Mouse (Mus musculus) intestine, embryonic 16.5 days (tissue): ENCODE measurements at regions not wholly inside any gene's neighbourhood (a gene's known extent, or its start where the extent isn't known, plus 50 kb on each side); places are given as distances from the start of the nearest gene placed in this dataset.

Experiments used
- ATAC-seq: fragments of 200-750 bp; cut with Nextera tagmentation; 2 replicates; pipeline ENCODE4 v1.8.0; 2017; ENCODE audit warnings: moderate TSS enrichment, moderate library complexity
- H3K27ac ChIP-seq: fragments of 300-500 bp; sonication (generic); 2 replicates; pipeline ENCODE4 v1.5.1; 2014; ENCODE audit warnings: mild to moderate bottlenecking, low read length
- H3K27me3 ChIP-seq: fragments of 300-500 bp; sonication (generic); replicated peaks from 2 replicates; pipeline ENCODE4 v1.6.1; 2014; ENCODE audit warnings: low read length, control low read depth, mixed read lengths; ENCODE audit not compliant: control insufficient read depth, insufficient read depth
- H3K36me3 ChIP-seq: fragments of 300-500 bp; sonication (generic); 2 replicates; pipeline ENCODE4 v1.6.1; 2014; ENCODE audit warnings: low read length, control low read depth; ENCODE audit not compliant: control insufficient read depth, insufficient read depth
- H3K4me1 ChIP-seq: fragments of 300-500 bp; sonication (generic); 2 replicates; pipeline ENCODE4 v1.6.1; 2014; ENCODE audit warnings: low read length, control low read depth, mixed read lengths; ENCODE audit not compliant: control insufficient read depth, insufficient read depth
- H3K4me2 ChIP-seq: fragments of 300-500 bp; sonication (generic); 2 replicates; pipeline ENCODE4 v1.6.1; 2014; ENCODE audit warnings: low read depth, low read length, control low read depth
- H3K4me3 ChIP-seq: fragments of 300-500 bp; sonication (generic); 2 replicates; pipeline ENCODE4 v1.5.1; 2014; ENCODE audit warnings: mild to moderate bottlenecking, low read length
- H3K9ac ChIP-seq: fragments of 300-500 bp; sonication (generic); 2 replicates; pipeline ENCODE4 v1.6.1; 2014; ENCODE audit warnings: low read depth, low read length
- H3K9me3 ChIP-seq: fragments of 300-500 bp; sonication (generic); 2 replicates; pipeline ENCODE4 v1.6.1; 2016; ENCODE audit warnings: low read length, control low read depth; ENCODE audit not compliant: control insufficient read depth
- WGBS: fragments of 180-500 bp; shearing (Covaris S2); extraction: QIAGEN DNeasy Blood & Tissue Kit; methylation state at CpG from one replicate; pipeline ENCODE4 v1.1.7; 2014; 5-methylcytosine and 5-hydroxymethylcytosine counted together

DNA sequence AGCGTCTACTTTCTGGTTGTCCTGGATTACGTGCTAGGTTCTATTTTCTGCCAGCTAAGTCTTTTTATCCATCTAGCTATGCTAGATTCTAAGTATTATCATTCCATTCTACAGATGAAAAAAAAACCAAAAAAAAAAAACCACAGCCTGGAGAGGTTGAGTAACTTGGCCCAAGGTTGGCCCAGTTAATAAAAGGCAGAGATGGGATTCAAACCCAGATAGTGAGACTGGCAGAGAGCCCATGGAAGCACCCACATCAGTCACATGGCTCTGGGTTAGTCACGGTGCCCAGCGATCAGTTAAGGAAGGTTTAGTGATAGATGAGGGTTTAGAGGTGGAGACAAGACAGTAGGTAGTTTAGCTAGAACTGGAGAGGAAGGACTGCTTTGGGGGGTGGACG is 1150.8 kb upstream of the A1bg start:
- Histone ChIP-seq H3K27me3 (no peaks in the 10 kb centered on the region), H3K4me3 (no peak overlapping the region), H3K4me1 (0 out of 2 replicates have a peak, but pooled peaks cover 2% of the 10 kb centered on the region), H3K9me3 (no peaks in the 10 kb centered on the region), H3K27ac (no peak overlapping the region), H3K36me3 (no peaks in the 10 kb centered on the region), H3K9ac (no peak overlapping the region), H3K4me2 (no peak overlapping the region)
- ATAC-seq, result no peak
- 94% methylated on average over 5 of the region's 5 CpGs for WGBS

DNA sequence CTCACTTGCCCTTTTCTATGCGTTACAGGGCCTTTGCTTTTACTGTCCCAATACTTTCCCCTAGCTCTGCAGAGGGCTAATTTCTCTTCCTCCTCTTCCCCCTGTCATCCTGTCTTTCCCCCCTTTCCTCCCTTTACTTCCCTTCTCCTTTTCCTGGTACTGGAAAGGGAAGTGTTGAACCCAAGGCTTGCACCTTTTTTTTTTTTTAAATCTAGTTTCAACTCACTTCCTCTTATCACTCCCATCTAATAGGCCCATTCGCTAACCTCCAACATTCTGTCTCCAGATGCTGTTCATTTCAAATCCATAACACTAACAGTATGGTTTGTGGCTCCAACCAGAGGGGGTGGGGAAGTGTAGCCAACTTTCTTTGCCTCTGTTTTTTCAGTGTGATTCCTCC is 1148.5 kb upstream of the A1bg start:
- ATAC-seq, result no peak
- Histone ChIP-seq H3K27ac (no peak overlapping the region), H3K36me3 (no peaks in the 10 kb centered on the region), H3K4me3 (no peak overlapping the region), H3K4me1 (0 out of 2 replicates have a peak, but pooled peaks cover 2% of the 10 kb centered on the region), H3K4me2 (no peak overlapping the region), H3K9me3 (no peaks in the 10 kb centered on the region), H3K27me3 (no peaks in the 10 kb centered on the region), H3K9ac (no peak overlapping the region)
- WGBS, result 79% methylated on average over 2 of the region's 2 CpGs

DNA sequence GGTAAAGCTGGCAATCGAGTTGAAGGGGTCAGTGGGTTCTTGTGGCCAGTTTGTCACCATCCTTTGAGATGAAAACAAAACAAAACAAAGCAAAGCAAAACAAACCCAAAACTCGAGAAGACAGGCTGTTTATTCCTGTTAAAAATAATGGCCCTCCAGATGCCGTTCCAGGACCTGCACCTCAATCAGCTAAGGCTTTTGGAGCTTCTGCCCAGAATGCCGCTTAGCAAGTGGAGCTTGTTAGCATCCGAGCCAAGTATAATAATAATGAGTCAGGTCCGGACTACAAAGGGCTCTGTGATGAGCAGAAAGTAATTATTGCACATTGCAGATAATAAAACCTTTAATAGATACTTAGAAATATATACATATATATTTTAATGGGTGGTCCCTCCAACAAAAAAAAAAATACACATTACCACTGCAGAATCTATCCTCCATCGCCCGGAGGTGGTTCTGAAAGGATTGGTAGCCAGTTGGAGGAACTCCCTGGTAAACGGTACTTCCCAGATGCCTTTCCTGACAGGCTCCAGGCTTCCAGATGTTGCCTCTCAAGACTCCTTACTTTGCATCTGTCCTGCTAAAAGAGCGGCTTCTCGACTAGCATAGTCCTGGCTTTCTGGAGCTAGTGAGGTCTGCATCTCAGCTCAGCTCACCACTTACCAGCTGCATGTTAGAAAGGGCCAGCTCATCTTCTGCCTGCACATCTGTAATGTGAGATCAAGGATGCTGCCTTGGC is 1145.8 kb upstream of the A1bg start:
- no peaks in the 10 kb centered on the region for H3K36me3 ChIP-seq
- H3K4me1 ChIP-seq, result no peaks in the 10 kb centered on the region
- no peaks in the 10 kb centered on the region for H3K27me3 ChIP-seq
- 48% methylated on average over 11 of the region's 11 CpGs for WGBS
- no peak for ATAC-seq
- H3K4me3 ChIP-seq, result no peak overlapping the region
- H3K27ac ChIP-seq, result no peak overlapping the region
- no peak overlapping the region for H3K9ac ChIP-seq
- H3K9me3 ChIP-seq, result no peaks in the 10 kb centered on the region
- no peak overlapping the region for H3K4me2 ChIP-seq

DNA sequence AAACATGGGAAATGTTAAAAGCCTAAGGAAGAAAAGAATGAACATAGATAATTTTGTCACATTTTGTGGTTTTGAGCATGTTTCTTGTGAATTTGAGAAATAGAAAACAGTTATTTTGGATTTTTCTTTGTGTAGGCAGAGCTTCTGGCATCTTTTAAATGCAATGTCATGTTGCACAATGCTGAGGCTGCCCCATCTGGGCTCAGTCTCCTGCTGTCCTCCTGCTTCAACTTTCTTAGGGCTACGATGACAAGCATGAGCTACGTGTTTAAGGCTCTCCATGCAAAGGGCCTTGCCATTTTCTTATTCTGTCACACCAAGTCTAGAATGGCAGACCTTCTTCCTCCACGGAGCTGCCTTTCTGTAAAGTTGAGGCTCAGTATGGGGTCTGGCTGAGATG is 1141.6 kb upstream of the A1bg start:
- no peak overlapping the region for H3K4me3 ChIP-seq
- peaks cover 9% of the 10 kb centered on the region; the same call in 1 of the 2 replicates for H3K4me1 ChIP-seq
- ATAC-seq, result no peak
- H3K36me3 ChIP-seq, result no peaks in the 10 kb centered on the region
- H3K27me3 ChIP-seq, result no peaks in the 10 kb centered on the region
- no peak overlapping the region for H3K9ac ChIP-seq
- H3K4me2 ChIP-seq, result no peak overlapping the region
- no peak overlapping the region for H3K27ac ChIP-seq
- no peaks in the 10 kb centered on the region for H3K9me3 ChIP-seq
- WGBS, result 90% methylated on average over 3 of the region's 3 CpGs

DNA sequence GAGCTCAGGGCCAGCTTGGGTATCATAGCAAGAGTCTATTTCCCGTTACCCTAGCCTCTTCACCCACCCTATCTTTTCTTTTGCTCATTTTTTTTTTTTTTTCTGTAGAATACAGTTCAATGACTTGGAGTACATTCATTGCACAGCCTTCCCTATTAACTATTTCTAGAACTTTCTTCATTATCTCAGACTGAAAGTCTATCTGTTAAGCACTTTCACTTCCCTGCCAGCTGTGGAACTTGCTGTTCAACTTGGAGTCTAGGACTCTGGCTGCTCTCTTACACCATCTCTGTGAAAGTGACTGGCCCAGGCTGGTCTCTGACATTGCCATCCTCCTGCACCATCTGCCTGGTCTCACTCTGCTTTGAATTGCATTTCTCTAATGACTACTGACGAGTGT is 1134.6 kb upstream of the A1bg start:
- H3K36me3 ChIP-seq, result no peaks in the 10 kb centered on the region
- no peaks in the 10 kb centered on the region for H3K27me3 ChIP-seq
- no peaks in the 10 kb centered on the region for H3K9me3 ChIP-seq
- H3K4me1 ChIP-seq, result peaks cover 23% of the 10 kb centered on the region
- ATAC-seq, result no peak
- no peak overlapping the region for H3K4me2 ChIP-seq
- no peak overlapping the region for H3K9ac ChIP-seq
- H3K4me3 ChIP-seq, result no peak overlapping the region
- 88% methylated on average over 2 of the region's 2 CpGs for WGBS
- H3K27ac ChIP-seq, result no peak overlapping the region

DNA sequence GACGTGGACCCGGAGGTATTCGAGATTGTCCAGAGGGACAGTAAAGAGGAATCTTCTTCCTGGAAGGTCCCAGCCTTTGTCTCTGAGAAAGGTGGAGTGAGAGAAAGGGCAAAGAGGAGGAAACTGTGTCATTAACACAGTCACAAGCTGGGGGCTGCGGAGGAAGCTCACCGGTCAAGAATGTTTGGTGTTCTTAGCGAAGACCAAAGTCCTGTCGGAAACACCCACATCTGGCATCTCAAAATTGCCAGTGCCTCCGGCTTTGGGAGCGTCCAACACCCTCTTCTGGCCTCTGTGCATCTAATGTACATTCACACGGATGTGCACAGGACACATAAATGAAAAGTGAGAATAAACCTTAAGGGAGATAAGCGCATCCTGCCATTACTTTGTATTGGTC is 1134.1 kb upstream of the A1bg start:
- no peak for ATAC-seq
- Histone ChIP-seq H3K36me3 (no peaks in the 10 kb centered on the region), H3K4me1 (peaks cover 23% of the 10 kb centered on the region), H3K27ac (no peak overlapping the region), H3K9ac (no peak overlapping the region), H3K27me3 (no peaks in the 10 kb centered on the region), H3K9me3 (no peaks in the 10 kb centered on the region), H3K4me2 (no peak overlapping the region), H3K4me3 (no peak overlapping the region)
- 89% methylated on average over 11 of the region's 11 CpGs for WGBS

DNA sequence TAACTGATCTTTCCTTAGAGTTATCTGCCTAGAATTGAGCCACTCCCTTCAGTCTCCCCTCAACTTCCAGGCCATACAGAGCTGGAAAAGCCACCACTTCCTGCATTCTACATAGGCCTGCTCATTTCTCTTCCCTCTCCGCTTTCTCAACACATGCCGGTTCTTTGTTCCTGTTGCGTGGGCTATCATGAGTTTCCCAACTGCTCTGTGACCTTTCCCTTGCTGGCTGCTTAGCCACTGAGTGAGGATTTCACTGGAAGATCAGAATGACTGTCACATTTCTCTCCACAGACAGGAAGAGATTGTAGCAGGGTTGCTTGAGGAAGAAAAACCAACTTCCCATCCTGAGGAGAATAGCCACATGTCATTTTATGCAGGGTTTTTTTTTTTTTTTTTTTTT is 1133.6 kb upstream of the A1bg start:
- no peaks in the 10 kb centered on the region for H3K27me3 ChIP-seq
- H3K4me3 ChIP-seq, result no peak overlapping the region
- no peak overlapping the region for H3K9ac ChIP-seq
- no peak for ATAC-seq
- 65% methylated on average over 3 of the region's 3 CpGs for WGBS
- no peak overlapping the region for H3K4me2 ChIP-seq
- H3K27ac ChIP-seq, result no peak overlapping the region
- no peaks in the 10 kb centered on the region for H3K9me3 ChIP-seq
- H3K36me3 ChIP-seq, result no peaks in the 10 kb centered on the region
- H3K4me1 ChIP-seq, result peaks cover 23% of the 10 kb centered on the region

DNA sequence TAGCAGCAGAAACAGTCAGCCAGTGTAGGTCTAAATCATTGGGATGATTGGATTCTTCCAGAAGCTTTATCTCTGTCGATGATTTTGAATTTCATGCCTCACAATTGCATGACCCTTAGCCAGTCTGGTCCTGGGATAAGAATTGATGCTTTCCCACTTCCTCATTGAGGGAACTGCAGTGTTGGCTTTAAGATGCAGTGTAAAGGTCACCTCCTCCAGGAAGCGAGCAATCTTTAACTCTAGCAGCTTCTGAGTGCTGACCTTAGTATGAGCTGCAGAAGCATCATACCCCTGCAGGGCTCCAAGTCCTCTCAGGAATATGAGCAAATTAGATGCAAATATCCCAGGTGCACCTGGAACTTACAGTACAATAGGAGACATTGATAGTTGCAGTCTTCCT is 1132.2 kb upstream of the A1bg start:
- ATAC-seq, result peak; percentile 27; the same call in 1 of the 2 replicates
- H3K27me3 ChIP-seq, result no peaks in the 10 kb centered on the region
- H3K36me3 ChIP-seq, result 0 out of 2 replicates have a peak, but pooled peaks cover 3% of the 10 kb centered on the region
- H3K27ac ChIP-seq, result no peak overlapping the region
- peaks cover 2% of the 10 kb centered on the region; the same call in 1 of the 2 replicates for H3K9me3 ChIP-seq
- 44% methylated on average over 2 of the region's 2 CpGs for WGBS
- H3K4me3 ChIP-seq, result no peak overlapping the region
- H3K4me1 ChIP-seq, result peaks cover 14% of the 10 kb centered on the region; the same call in 1 of the 2 replicates
- no peak overlapping the region for H3K9ac ChIP-seq
- no peak overlapping the region for H3K4me2 ChIP-seq

DNA sequence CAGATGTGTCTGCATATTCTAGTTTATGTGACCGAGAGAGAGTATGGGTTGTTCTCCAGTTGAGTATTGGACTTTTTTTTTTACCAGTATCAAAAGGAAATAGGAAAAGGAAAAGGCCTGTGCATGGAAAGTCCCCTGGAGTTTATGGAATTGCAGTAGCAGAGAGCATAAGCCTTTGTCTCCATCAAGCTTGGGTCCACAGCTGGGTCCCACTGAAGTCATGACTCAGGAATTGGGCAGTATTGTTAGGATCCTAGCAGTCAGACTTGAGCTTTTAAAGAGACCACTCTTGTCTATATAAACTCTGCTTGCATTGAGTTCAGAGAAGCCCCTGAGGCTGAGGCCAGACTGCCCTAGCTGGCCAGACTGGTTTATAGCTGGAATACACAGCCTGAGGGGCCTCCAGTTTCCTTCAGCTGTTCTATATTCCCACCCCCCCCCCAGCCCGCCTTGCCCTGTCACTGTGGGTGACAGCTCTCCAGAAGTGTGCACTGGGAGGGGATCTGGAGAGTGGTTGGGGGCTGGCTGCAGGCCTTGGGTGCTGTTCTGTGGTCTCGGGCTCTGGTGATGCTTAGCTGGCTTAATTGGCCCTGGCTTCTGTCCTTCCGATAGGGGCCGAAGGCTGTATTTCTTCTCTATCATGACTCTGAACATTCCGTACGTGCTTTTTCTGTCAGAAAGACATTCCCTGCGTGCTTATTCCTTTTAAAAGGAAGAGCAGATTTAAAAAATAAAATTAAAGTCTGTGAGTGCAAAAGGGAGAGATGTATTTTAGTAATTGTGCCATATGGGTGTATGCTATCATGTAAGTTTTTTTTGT is 1130.8 kb upstream of the A1bg start:
- Histone ChIP-seq H3K9ac (no peak overlapping the region), H3K4me1 (peaks cover 14% of the 10 kb centered on the region; the same call in 1 of the 2 replicates), H3K4me2 (no peak overlapping the region), H3K36me3 (0 out of 2 replicates have a peak, but pooled peaks cover 3% of the 10 kb centered on the region), H3K27ac (peak overlapping the region; percentile 26; the same call in 1 of the 2 replicates), H3K9me3 (peaks cover 2% of the 10 kb centered on the region; the same call in 1 of the 2 replicates), H3K4me3 (no peak overlapping the region), H3K27me3 (no peaks in the 10 kb centered on the region)
- 53% methylated on average over 8 of the region's 8 CpGs for WGBS
- peak; percentile 69 for ATAC-seq
